Comparison of ENCODE assay signal across 1 mouse cellular context in the genomic region with DNA sequence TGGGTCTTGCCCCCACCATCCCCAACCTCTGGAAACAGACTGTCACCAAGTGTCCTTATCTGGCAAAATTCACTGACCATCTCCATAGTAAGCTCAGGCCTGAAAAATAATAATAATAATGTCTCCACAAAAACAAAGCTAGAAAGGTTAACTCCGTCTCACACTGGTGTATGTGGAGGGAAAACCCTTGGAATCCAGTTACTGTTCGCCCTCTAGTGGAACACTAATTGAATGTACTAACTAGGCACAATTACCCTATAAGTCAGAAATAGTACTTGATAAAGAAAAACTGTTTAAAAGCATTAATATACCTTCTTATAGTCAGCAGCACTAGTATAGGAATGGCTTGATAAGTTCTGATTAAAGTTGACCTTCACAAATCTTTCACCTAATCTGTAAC.
TF ChIP-seq lines count a peak whose summit lies in the region.

No protein-coding gene starts in this region.

TF ChIP-seq in CH12.LX, 34 proteins besides CTCF, POLR2A, EP300 and RAD21:
- TF ChIP-seq ZC3H11A (IDR thresholded peaks at IDR 0.05; ENCODE audit: low read depth, low read length), result no peak
- no peak for TF ChIP-seq IRF4 (IDR thresholded peaks at IDR 0.05; ENCODE audit: low read depth, low read length)
- no peak for TF ChIP-seq UBTF (IDR thresholded peaks at IDR 0.05; ENCODE audit: low read depth, low read length)
- no peak for TF ChIP-seq NRF1 (IDR thresholded peaks at IDR 0.05; ENCODE audit: low read depth, low read length)
- TF ChIP-seq SMC3 (IDR thresholded peaks at IDR 0.05; ENCODE audit: low read depth, low read length), result peak; percentile 24
- TF ChIP-seq TBP (conservative IDR thresholded peaks at IDR 0.05; ENCODE audit: low read depth, low read length), result no peak
- TF ChIP-seq PAX5 (IDR thresholded peaks at IDR 0.05; ENCODE audit: low read length), result no peak
